Mouse (Mus musculus): ENCODE measurements around the gene Svip.

Svip gene

DNA sequence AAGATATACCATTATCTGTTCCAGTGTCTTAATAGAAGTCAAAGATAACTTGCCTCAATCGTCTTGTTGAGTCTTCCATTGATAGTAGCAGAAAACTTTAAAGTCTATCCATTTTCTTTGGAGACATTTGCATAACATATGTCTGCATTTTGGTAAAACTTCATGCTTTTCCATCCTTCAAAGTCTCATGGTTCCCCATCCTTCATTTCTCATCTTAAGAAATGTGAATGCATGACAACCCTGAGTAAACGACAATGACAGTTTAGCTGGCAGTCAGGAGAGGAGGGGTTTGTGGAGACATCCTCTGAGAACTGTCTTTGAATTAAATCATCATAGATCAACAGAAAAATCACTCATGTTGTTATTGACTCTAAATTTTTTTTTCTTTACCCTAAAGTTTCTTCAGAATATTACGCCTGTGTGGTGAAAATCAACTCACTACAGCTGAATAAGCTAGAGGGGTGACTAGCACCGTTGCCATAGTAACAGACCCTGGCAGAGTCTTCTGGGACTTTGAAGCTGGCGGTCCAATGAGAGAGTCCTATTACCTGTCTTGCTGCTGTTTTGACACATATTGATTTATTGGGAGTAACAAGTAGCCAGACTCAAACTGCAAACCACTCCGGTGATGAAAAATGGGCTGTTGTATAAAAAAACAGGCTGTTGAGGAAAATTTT is 45.0 kb downstream of the Svip start:
- no peak for DNase-seq

- DNase-seq: no peak
Measured at GRCm38 (mm10) chr7:51957766-51958165, 48.1 kb downstream of the Svip start.

DNA sequence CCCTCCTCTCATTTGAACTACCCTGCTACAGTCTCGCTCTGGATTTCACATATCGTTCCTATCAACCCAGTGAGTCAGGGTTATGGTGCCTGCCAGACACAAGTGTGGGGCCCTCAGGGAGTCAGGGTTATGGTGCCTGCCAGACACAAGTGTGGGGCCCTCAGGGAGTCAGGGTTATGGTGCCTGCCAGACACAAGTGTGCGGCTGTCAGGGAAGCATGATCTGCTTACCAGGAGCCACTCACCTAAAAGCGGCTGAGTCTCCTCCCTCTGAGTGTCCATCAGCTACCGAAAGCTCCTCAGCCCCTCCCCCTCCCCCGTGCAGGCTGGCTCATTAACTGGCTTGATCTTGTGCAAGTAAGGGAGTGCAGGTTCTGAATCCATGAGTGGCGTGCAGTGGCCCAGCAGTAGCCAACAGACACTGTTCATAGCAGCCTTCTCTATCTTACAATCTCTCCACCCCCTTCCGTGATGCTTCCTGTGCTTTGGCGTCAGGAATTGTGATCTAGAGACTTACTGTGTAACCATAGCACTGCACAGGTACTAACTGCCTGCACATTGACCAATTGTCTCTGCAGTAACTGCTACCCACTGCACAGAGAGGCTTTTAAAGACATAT is 50.3 kb downstream of the Svip start:
- DNase-seq: no peak
